Mouse (Mus musculus): ENCODE results near the gene Carf.

- TF ChIP-seq CTCF (IDR thresholded peaks at IDR 0.05; ENCODE audit: low read depth) (peak; percentile 53), EP300 (IDR thresholded peaks at IDR 0.05; ENCODE audit: low read depth) (no peak)
Observed at GRCm38 (mm10) chr1:60152700-60153099, 54.7 kb downstream of the Carf start.
